Mouse (Mus musculus) lung, embryonic 15.5 days (tissue): Measurements from ENCODE around the gene Zswim8. TPM values are rescaled to one million over a fixed set of nuclear protein-coding genes. Genes with fewer than 3 reads are reported as not detected.
A peak's percentile ranks its signal among the peaks of the same experiment; 100 is the strongest.

Experiments
- ATAC-seq: fragments of 200-750 bp; cut with Nextera tagmentation; 2 replicates; pipeline ENCODE4 v1.8.0; 2017; ENCODE audit warnings: moderate number of reproducible peaks, borderline replicate concordance; ENCODE audit not compliant: low FRiP score, low TSS enrichment; ENCODE audit errors: extremely low read depth
- H3K27ac ChIP-seq: fragments of 300-500 bp; sonication (generic); 2 replicates; pipeline ENCODE4 v1.5.1; 2015; ENCODE audit warnings: moderate library complexity, mild to moderate bottlenecking, inconsistent platforms
- H3K27me3 ChIP-seq: fragments of 300-500 bp; sonication (generic); 2 replicates; pipeline ENCODE4 v1.6.1; 2015; ENCODE audit warnings: inconsistent platforms
- H3K36me3 ChIP-seq: fragments of 300-500 bp; sonication (generic); 2 replicates; pipeline ENCODE4 v1.6.1; 2015; ENCODE audit warnings: inconsistent platforms
- H3K4me1 ChIP-seq: fragments of 300-500 bp; sonication (generic); 2 replicates; pipeline ENCODE4 v1.6.1; 2015; ENCODE audit warnings: inconsistent platforms
- H3K4me2 ChIP-seq: fragments of 300-500 bp; sonication (generic); 2 replicates; pipeline ENCODE4 v1.6.1; 2015; ENCODE audit warnings: inconsistent platforms, mild to moderate bottlenecking, moderate library complexity
- H3K4me3 ChIP-seq: fragments of 300-500 bp; sonication (generic); 2 replicates; pipeline ENCODE4 v1.5.1; 2015; ENCODE audit warnings: mild to moderate bottlenecking, inconsistent platforms
- H3K9ac ChIP-seq: fragments of 300-500 bp; sonication (generic); 2 replicates; pipeline ENCODE4 v1.6.1; 2015; ENCODE audit warnings: inconsistent platforms
- H3K9me3 ChIP-seq: fragments of 300-500 bp; sonication (generic); 2 replicates; pipeline ENCODE4 v1.6.1; 2016; ENCODE audit warnings: inconsistent platforms
- WGBS: fragments of 180-500 bp; shearing (Covaris S2); methylation state at CpG from one replicate; pipeline ENCODE4 v1.1.7; 2015; 5-methylcytosine and 5-hydroxymethylcytosine counted together
- polyA plus RNA-seq: library from polyadenylated mRNA; unstranded; fragments of >200 nt; fragmentation: Nextera tagmentation; extraction: Ambion mirVana; gene quantifications from 2 replicates; pipeline ENCODE4 v1.2.1, GENCODE M21; 2015

Gene Zswim8
- polyA plus RNA-seq = 29.4 and 30.7 TPM in 2 replicates

- H3K36me3 ChIP-seq = peaks cover 35% of the 10 kb centered on the region
- peak within 1 kb of the TSS; percentile 85 for H3K27ac ChIP-seq
- under 1% methylated on average over 80 of the region's 80 CpGs for WGBS
- ATAC-seq = peak; percentile 95
- H3K9ac ChIP-seq = peak within 1 kb of the TSS; percentile 96
- H3K27me3 ChIP-seq = no peaks in the 10 kb centered on the region
- peaks cover 30% of the 10 kb centered on the region for H3K4me1 ChIP-seq
- H3K9me3 ChIP-seq = no peaks in the 10 kb centered on the region
- peak within 1 kb of the TSS; percentile 93 for H3K4me3 ChIP-seq
- H3K4me2 ChIP-seq = peak within 1 kb of the TSS; percentile 83
Observed at GRCm38 (mm10) chr14:20707201-20708190, at the start of gene Zswim8. Gene Zswim8 (plus strand): TSS chr14:20707552.

DNA sequence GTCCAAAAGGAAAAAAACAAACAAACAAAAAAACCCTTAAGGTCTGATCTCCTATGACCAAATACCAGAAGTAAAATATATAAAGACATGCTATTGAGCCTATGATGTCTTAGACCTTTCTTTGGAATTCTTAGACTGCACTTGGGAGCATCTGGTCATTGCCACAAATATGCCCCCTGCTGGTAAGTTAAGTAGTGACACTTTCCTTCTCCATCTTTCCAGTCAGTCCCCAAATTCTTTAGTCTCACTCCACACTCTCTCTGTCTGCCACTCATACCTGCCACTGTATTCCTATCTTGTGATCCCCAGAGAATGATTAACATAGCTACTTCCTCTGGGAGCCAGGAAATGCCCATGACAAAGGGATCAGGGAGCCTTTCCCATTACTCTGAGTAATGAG is 49.0 kb upstream of the Zswim8 start:
- ATAC-seq = no peak
- Histone ChIP-seq H3K4me3 (no peak overlapping the region), H3K4me1 (peaks cover 14% of the 10 kb centered on the region), H3K27me3 (peaks cover 8% of the 10 kb centered on the region; the same call in 1 of the 2 replicates), H3K9ac (no peak overlapping the region), H3K36me3 (no peaks in the 10 kb centered on the region), H3K4me2 (no peak overlapping the region), H3K9me3 (no peaks in the 10 kb centered on the region), H3K27ac (no peak overlapping the region)

DNA sequence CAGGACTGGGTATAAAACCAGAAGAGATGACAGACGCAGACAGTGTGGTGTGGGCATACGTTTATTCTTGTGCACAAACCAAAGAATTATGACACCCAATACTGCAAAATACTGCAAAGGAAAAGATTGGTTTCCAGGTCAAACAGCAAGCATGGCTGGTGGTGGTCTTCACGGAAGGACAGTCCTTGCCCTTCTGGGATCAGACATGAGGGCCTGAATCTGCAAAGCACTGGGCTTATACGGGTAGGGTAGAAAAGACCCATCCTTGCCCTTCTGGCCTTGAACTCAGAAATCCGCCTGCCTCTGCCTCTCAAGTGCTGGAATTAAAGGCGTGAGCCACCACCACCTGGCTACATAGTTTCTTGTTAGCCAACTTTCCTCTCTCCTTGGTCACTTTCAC is 48.5 kb upstream of the Zswim8 start:
- no peak overlapping the region for H3K4me3 ChIP-seq
- no peaks in the 10 kb centered on the region for H3K9me3 ChIP-seq
- no peak overlapping the region for H3K9ac ChIP-seq
- H3K4me1 ChIP-seq = peaks cover 14% of the 10 kb centered on the region
- H3K36me3 ChIP-seq = no peaks in the 10 kb centered on the region
- peaks cover 12% of the 10 kb centered on the region; the same call in 1 of the 2 replicates for H3K27me3 ChIP-seq
- ATAC-seq = no peak
- H3K27ac ChIP-seq = no peak overlapping the region
- no peak overlapping the region for H3K4me2 ChIP-seq
- 77% methylated on average over 6 of the region's 6 CpGs for WGBS

- 96% methylated on average over 7 of the region's 7 CpGs for WGBS
- no peaks in the 10 kb centered on the region for H3K36me3 ChIP-seq
- H3K4me1 ChIP-seq = peaks cover 14% of the 10 kb centered on the region
- ATAC-seq = no peak
- H3K9me3 ChIP-seq = no peaks in the 10 kb centered on the region
- H3K27me3 ChIP-seq = peaks cover 12% of the 10 kb centered on the region; the same call in 1 of the 2 replicates
- no peak overlapping the region for H3K27ac ChIP-seq
- no peak overlapping the region for H3K4me3 ChIP-seq
- H3K9ac ChIP-seq = no peak overlapping the region
- no peak overlapping the region for H3K4me2 ChIP-seq
Observed at GRCm38 (mm10) chr14:20659687-20660086, 47.7 kb upstream of the Zswim8 start.

- ATAC-seq = peak; percentile 86
- peak overlapping the region; percentile 95 for H3K4me2 ChIP-seq
- H3K4me3 ChIP-seq = peak overlapping the region; percentile 62
- H3K9ac ChIP-seq = peak overlapping the region; percentile 64
- no peaks in the 10 kb centered on the region for H3K9me3 ChIP-seq
- H3K4me1 ChIP-seq = peaks cover 14% of the 10 kb centered on the region
- WGBS = 1% methylated on average over 52 of the region's 52 CpGs
- H3K36me3 ChIP-seq = no peaks in the 10 kb centered on the region
- H3K27me3 ChIP-seq = peaks cover 12% of the 10 kb centered on the region; the same call in 1 of the 2 replicates
- H3K27ac ChIP-seq = peak overlapping the region; percentile 81
Observed at GRCm38 (mm10) chr14:20660827-20661660, 46.3 kb upstream of the Zswim8 start.

- ATAC-seq = peak; percentile 36
- H3K27me3 ChIP-seq = peaks cover 12% of the 10 kb centered on the region; the same call in 1 of the 2 replicates
- no peaks in the 10 kb centered on the region for H3K9me3 ChIP-seq
- peaks cover 14% of the 10 kb centered on the region for H3K4me1 ChIP-seq
- no peaks in the 10 kb centered on the region for H3K36me3 ChIP-seq
- WGBS = 9% methylated on average over 19 of the region's 19 CpGs
- H3K4me2 ChIP-seq = peak overlapping the region; percentile 95
- peak overlapping the region; percentile 81 for H3K27ac ChIP-seq
- peak overlapping the region; percentile 62 for H3K4me3 ChIP-seq
- H3K9ac ChIP-seq = peak overlapping the region; percentile 61
Observed at GRCm38 (mm10) chr14:20661661-20662331, 45.6 kb upstream of the Zswim8 start.

DNA sequence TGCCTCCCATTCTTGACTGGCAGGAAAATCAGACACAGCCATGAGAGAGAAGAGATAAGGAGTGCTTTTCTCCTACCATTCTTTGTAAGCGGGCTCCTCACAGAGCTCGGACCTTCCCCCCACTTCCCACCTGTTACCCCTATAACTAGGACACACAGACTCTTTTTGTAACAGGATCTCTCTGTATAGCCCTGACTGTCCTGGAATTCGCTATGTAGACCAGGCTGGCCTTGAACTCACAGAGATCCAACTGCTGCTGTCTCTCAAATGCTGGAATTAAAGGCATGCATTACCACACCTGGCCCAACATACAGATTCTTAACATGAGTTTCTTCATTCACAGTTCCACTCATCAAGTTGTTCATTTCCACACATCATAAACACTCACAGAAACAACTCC is 44.6 kb upstream of the Zswim8 start:
- Histone ChIP-seq H3K27ac (no peak overlapping the region), H3K4me1 (peaks cover 14% of the 10 kb centered on the region), H3K4me3 (no peak overlapping the region), H3K4me2 (no peak overlapping the region), H3K36me3 (no peaks in the 10 kb centered on the region), H3K27me3 (peaks cover 12% of the 10 kb centered on the region; the same call in 1 of the 2 replicates), H3K9ac (no peak overlapping the region), H3K9me3 (no peaks in the 10 kb centered on the region)
- 83% methylated on average over 3 of the region's 3 CpGs for WGBS
- ATAC-seq = no peak

- Histone ChIP-seq H3K4me2 (no peak overlapping the region), H3K36me3 (no peaks in the 10 kb centered on the region), H3K27ac (no peak overlapping the region), H3K27me3 (peaks cover 12% of the 10 kb centered on the region; the same call in 1 of the 2 replicates), H3K9me3 (no peaks in the 10 kb centered on the region), H3K9ac (no peak overlapping the region), H3K4me3 (no peak overlapping the region), H3K4me1 (peaks cover 14% of the 10 kb centered on the region)
- ATAC-seq = no peak
- WGBS = 53% methylated on average over 2 of the region's 2 CpGs
Observed at GRCm38 (mm10) chr14:20663601-20664000, 43.8 kb upstream of the Zswim8 start.

DNA sequence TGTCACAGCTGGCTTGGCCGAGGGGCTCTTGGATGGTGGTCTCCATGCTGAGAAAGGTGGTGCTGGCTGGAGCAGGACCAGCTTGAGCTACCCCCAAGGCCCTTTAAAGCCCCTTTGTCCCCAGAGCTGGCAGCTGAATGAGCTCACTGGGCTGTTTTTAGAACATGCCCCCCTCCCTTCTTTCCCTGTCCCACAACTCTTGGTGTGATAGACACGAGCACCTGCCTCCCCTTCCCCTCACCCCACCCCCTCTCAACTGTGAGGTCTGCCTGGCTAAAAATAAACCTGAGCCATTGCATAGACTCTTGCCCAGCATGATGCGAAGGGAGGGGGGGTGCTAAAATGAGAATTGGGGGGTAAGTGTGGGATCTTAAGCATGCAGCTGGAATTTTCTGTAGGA is 42.9 kb upstream of the Zswim8 start:
- ATAC-seq = no peak
- WGBS = 39% methylated on average over 3 of the region's 3 CpGs
- Histone ChIP-seq H3K4me1 (peaks cover 14% of the 10 kb centered on the region), H3K9me3 (no peaks in the 10 kb centered on the region), H3K27me3 (peaks cover 18% of the 10 kb centered on the region; the same call in 1 of the 2 replicates), H3K9ac (no peak overlapping the region), H3K27ac (no peak overlapping the region), H3K36me3 (no peaks in the 10 kb centered on the region), H3K4me2 (no peak overlapping the region), H3K4me3 (no peak overlapping the region)

- Histone ChIP-seq H3K9ac (no peak overlapping the region), H3K4me3 (no peak overlapping the region), H3K4me2 (no peak overlapping the region), H3K9me3 (no peaks in the 10 kb centered on the region), H3K27ac (no peak overlapping the region), H3K36me3 (no peaks in the 10 kb centered on the region), H3K4me1 (no peaks in the 10 kb centered on the region), H3K27me3 (peaks cover 18% of the 10 kb centered on the region; the same call in 1 of the 2 replicates)
- no peak for ATAC-seq
- WGBS = 66% methylated on average over 1 of the region's 1 CpGs
Observed at GRCm38 (mm10) chr14:20667469-20667868, 39.9 kb upstream of the Zswim8 start.

DNA sequence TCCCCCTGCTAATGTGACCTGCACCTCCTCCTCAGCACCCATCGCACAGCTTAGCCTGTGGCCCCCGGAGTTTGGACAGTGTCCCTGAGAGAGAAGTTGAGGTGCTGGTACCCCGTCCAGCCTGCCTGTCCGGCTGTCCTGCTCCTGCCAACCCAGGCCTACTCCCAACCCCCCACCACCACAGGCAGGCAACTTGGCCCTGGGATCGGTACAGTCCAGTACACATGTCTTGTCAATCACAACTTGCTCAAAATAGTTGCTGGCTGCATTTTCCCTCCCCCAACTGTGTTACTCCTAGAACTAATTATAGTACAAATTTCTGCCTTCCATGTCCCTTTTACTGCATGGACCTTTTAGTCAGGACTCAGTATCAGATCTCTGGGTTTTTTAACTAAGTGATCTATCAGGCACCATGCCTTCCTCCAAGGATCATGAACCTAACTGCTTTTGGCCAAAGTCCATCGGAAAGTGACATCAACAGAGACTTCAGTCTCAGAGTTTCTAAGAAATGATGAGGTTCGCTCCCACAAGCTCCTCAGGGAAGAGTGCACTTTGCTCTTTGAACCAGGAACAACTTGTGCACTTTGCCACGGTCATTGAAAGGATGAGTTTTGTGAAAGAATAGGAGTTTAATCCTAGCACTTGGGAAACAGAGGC is 39.1 kb upstream of the Zswim8 start, which contains the start of gene Synpo2l:
Synpo2l (minus strand) TSS at position 201 of the 657 bp plus-strand sequence.
- Histone ChIP-seq H3K27me3 (peaks cover 11% of the 10 kb centered on the region; the same call in 1 of the 2 replicates), H3K4me3 (no peak within 1 kb of the TSS), H3K9me3 (no peaks in the 10 kb centered on the region), H3K36me3 (no peaks in the 10 kb centered on the region), H3K9ac (no peak within 1 kb of the TSS), H3K4me2 (no peak within 1 kb of the TSS), H3K27ac (no peak within 1 kb of the TSS), H3K4me1 (no peaks in the 10 kb centered on the region)
- no peak for ATAC-seq
- 77% methylated on average over 8 of the region's 8 CpGs for WGBS
